8 mouse cellular contexts compared by ENCODE assay signal in genomic region chr16:35000923-35001560, GRCm38 (mm10). TPM values are rescaled to one million over a fixed set of nuclear protein-coding genes. Genes with fewer than 3 reads are reported as not detected.
DNase-seq lines count a peak whose midpoint lies in the region; ATAC-seq and TF ChIP-seq lines count a peak whose summit lies in the region.
"Had no signal": no experiment of that assay in that cellular context is flagged by ENCODE, and none has a peak within 500 bp of the region (broad histone marks: within the 10 kb centered on the region; RNA-seq: fewer than 3 reads in every experiment).

No protein-coding gene starts in this region.

- no peaks in the 10 kb centered on the region for H3K9me3 ChIP-seq in embryonic facial prominence, embryonic 10.5 days
- H3K9me3 ChIP-seq in hindbrain, embryonic 13.5 days: no peaks in the 10 kb centered on the region

- peak in 1 of 2 experiments; percentile 35 for DNase-seq in left cerebral cortex, adult 2 months (ENCODE audit: extremely low spot score in 1 of 2, low spot score in 2 of 2)
- no peak for DNase-seq in left cerebral cortex, postnatal 4 days
- DNase-seq in embryonic facial prominence, embryonic 10.5 days (ENCODE audit: low spot score): no peak
- peak; percentile 53 for DNase-seq in right cerebral cortex, postnatal 25 days
- DNase-seq in yolk sac, embryonic 10.5 days (ENCODE audit: low spot score): no peak
- no peak for DNase-seq in cerebellum, postnatal 25 days
- DNase-seq: cerebellum, adult 11 months had no signal

- H3K4me1 ChIP-seq in embryonic facial prominence, embryonic 10.5 days: peaks cover 18% of the 10 kb centered on the region
- peaks cover 23% of the 10 kb centered on the region for H3K4me1 ChIP-seq in hindbrain, embryonic 13.5 days (replicated peaks)

- peak overlapping the region; percentile 19; the same call in 1 of the 2 replicates for H3K27ac ChIP-seq in left cerebral cortex, adult 2 months
- H3K27ac ChIP-seq in embryonic facial prominence, embryonic 10.5 days (replicated peaks): no peak overlapping the region
- no peak overlapping the region for H3K27ac ChIP-seq in hindbrain, embryonic 13.5 days

- no peak for ATAC-seq in hindbrain, embryonic 13.5 days (ENCODE audit: low FRiP score)

- intact Hi-C loops in left cerebral cortex, adult 2 months (cut with DNase I): loop anchor here (2.0 kb wide), 1 partner anchor 22 kb away; the partner anchor contains the start of gene Hacd2
- intact Hi-C loops in left cerebral cortex, postnatal 4 days (cut with DNase I): no loop called here

- 7% methylated on average over 10 of the region's 10 CpGs for WGBS in embryonic facial prominence, embryonic 10.5 days
- WGBS in hindbrain, embryonic 13.5 days: 7% methylated on average over 10 of the region's 10 CpGs

- no peaks in the 10 kb centered on the region for H3K36me3 ChIP-seq in embryonic facial prominence, embryonic 10.5 days (replicated peaks)
- no peaks in the 10 kb centered on the region for H3K36me3 ChIP-seq in hindbrain, embryonic 13.5 days

- peak overlapping the region; percentile 40 for H3K4me2 ChIP-seq in hindbrain, embryonic 13.5 days

- no peak for TF ChIP-seq CTCF in left cerebral cortex, adult 2 months (IDR thresholded peaks at IDR 0.05)

- peaks cover 27% of the 10 kb centered on the region for H3K27me3 ChIP-seq in embryonic facial prominence, embryonic 10.5 days (replicated peaks; ENCODE audit: low read depth, poor library complexity, severe bottlenecking)
- 0 out of 2 replicates have a peak, but pooled peaks cover 8% of the 10 kb centered on the region for H3K27me3 ChIP-seq in hindbrain, embryonic 13.5 days

- no peak overlapping the region; the same call in 1 of the 2 replicates for H3K4me3 ChIP-seq in left cerebral cortex, adult 2 months
- peak overlapping the region; percentile 37 for H3K4me3 ChIP-seq in embryonic facial prominence, embryonic 10.5 days
- H3K4me3 ChIP-seq in hindbrain, embryonic 13.5 days: no peak overlapping the region

- no peak overlapping the region for H3K9ac ChIP-seq in hindbrain, embryonic 13.5 days

RNA-seq across cellular contexts. Expression of gene Hacd2, which starts 21.2 kb away (rescaled TPM):
- 10 to 100 TPM; 25.3 to 30.2 TPM for total RNA-seq in left cerebral cortex, adult 2 months (2021)
- 10 to 100 TPM; 19.9 to 23.3 TPM for total RNA-seq in left cerebral cortex, postnatal 4 days (2021)
- 77.4 and 77.5 TPM in 2 replicates for polyA plus RNA-seq in embryonic facial prominence, embryonic 10.5 days (2016; fragmentation: Nextera tagmentation; extraction: Ambion mirVana)
- polyA plus RNA-seq in hindbrain, embryonic 13.5 days (2015; fragmentation: Nextera tagmentation; extraction: Ambion mirVana): 39.2 and 42.5 TPM in 2 replicates
